Mouse (Mus musculus): ENCODE data around the gene Cacna1c. TPM values are rescaled to one million over a fixed set of nuclear protein-coding genes. Genes with fewer than 3 reads are reported as not detected.
A peak's percentile ranks its signal among the peaks of the same experiment; 100 is the strongest.

The Cacna1c gene
- polyA plus RNA-seq, 1 experiment from 2014 or later: 0.23 TPM

DNA sequence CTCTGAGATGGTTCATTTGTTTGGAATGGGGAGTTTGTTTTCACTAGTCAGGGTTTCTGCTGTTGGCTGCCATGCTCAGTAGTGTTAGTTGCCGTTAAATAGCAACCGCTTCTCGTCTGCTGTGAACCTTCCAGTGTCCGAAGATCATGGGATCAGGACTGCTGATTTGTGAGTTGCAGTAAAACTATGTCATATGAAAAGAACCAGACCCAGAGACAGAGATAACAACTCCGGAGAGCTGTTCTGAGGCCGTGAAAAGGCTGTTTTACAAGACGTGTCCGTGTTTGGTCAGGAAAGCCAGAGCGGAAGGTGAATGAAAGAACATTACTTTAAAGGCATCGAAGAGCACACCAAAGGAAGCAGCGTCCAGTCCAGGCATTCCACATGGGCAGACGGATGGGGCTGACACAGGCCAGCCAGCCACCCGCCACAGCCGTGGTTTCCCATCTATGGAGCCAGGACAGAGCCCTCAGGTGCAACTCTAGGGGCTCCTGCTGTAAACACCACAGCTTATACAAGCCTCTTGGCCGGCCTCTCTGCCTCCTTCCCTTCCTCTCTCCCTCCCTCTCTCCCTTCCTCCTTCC is 2.6 kb downstream of the Cacna1c start:
- 84% methylated on average over 15 of the region's 15 CpGs for WGBS (ENCODE audit: insufficient replicate concordance)
- no peak overlapping the region for H3K4me2 ChIP-seq (ENCODE audit: low read depth, low read length)
- TF ChIP-seq EP300 (IDR thresholded peaks at IDR 0.05; ENCODE audit: low read depth) (no peak), CTCF (IDR thresholded peaks at IDR 0.05; ENCODE audit: low read depth) (no peak)
- H3K4me3 ChIP-seq (ENCODE audit: low read depth, low read length): no peak overlapping the region
- H3K27ac ChIP-seq (ENCODE audit: low read depth): no peak overlapping the region
- no peak overlapping the region for H3K9ac ChIP-seq (replicated peaks)
- ATAC-seq: no peak
- peaks cover 9% of the 10 kb centered on the region; the same call in 1 of the 2 replicates for H3K36me3 ChIP-seq (replicated peaks; ENCODE audit: insufficient read depth, low read length)
- H3K4me1 ChIP-seq (ENCODE audit: insufficient read depth): peaks cover 5% of the 10 kb centered on the region
- DNase-seq: no peak
- H3K9me3 ChIP-seq (ENCODE audit: low read length): no peaks in the 10 kb centered on the region
- no peaks in the 10 kb centered on the region for H3K27me3 ChIP-seq (ENCODE audit: insufficient read depth, low read length)

DNA sequence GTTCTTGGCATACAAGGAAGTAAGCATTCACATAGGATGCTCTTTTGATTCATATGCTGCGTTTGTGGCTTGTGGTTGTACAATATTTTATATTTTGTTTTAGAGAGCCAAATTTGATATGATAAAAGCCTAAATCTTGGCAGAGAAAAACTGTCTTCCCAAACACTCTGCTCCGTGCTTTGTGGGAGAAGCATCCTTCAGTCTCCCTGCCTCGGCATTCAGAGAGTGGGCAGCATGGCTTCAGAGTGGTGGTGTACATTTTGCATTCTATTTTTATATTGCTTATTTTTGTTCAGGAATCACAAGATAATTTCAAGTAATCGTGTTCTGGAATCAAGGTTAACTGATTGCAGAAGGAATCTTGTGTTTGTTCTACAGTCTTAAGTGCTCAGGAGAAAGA is 4.7 kb downstream of the Cacna1c start:
- 78% methylated on average over 4 of the region's 4 CpGs for WGBS (ENCODE audit: insufficient replicate concordance)
- ATAC-seq: no peak
- H3K36me3 ChIP-seq (replicated peaks; ENCODE audit: insufficient read depth, low read length): peaks cover 10% of the 10 kb centered on the region; the same call in 1 of the 2 replicates
- no peaks in the 10 kb centered on the region for H3K9me3 ChIP-seq (ENCODE audit: low read length)
- H3K4me1 ChIP-seq (ENCODE audit: insufficient read depth): peaks cover 2% of the 10 kb centered on the region; the same call in 1 of the 2 replicates
- no peak overlapping the region for H3K4me3 ChIP-seq (ENCODE audit: low read depth, low read length)
- H3K4me2 ChIP-seq (ENCODE audit: low read depth, low read length): no peak overlapping the region
- no peaks in the 10 kb centered on the region for H3K27me3 ChIP-seq (ENCODE audit: insufficient read depth, low read length)
- no peak overlapping the region for H3K27ac ChIP-seq (ENCODE audit: low read depth)
- DNase-seq: no peak
- TF ChIP-seq EP300 (IDR thresholded peaks at IDR 0.05; ENCODE audit: low read depth) (no peak), CTCF (IDR thresholded peaks at IDR 0.05; ENCODE audit: low read depth) (no peak)
- H3K9ac ChIP-seq (replicated peaks): no peak overlapping the region

DNA sequence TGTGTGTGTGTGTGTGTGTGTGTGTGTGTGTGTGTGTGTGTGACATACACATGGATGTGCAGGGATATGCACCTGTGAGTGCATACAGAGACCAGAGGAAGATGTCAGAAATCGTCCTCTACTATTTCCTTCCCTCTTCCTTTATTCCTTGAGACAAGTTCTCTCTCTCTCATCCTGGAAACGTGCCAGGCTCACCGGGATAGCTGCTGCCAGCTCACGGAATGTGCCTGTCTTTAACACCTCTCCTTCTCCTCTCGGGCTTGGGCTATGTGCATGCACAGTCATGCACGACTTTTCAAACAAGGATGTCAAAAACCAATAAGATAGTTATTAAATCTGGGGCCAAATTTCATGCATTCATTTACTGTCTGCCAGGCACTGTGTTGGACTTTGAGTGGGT is 8.6 kb downstream of the Cacna1c start:
- ATAC-seq (no peak), DNase-seq (no peak)
- Histone ChIP-seq H3K9me3 (ENCODE audit: low read length) (no peaks in the 10 kb centered on the region), H3K4me3 (ENCODE audit: low read depth, low read length) (no peak overlapping the region), H3K4me2 (ENCODE audit: low read depth, low read length) (no peak overlapping the region), H3K36me3 (replicated peaks; ENCODE audit: insufficient read depth, low read length) (peaks cover 13% of the 10 kb centered on the region), H3K4me1 (ENCODE audit: insufficient read depth) (no peaks in the 10 kb centered on the region), H3K27ac (ENCODE audit: low read depth) (no peak overlapping the region), H3K9ac (replicated peaks) (no peak overlapping the region), H3K27me3 (ENCODE audit: insufficient read depth, low read length) (no peaks in the 10 kb centered on the region)
- 82% methylated on average over 6 of the region's 6 CpGs for WGBS (ENCODE audit: insufficient replicate concordance)
- TF ChIP-seq CTCF (IDR thresholded peaks at IDR 0.05; ENCODE audit: low read depth) (no peak), EP300 (IDR thresholded peaks at IDR 0.05; ENCODE audit: low read depth) (no peak)

DNA sequence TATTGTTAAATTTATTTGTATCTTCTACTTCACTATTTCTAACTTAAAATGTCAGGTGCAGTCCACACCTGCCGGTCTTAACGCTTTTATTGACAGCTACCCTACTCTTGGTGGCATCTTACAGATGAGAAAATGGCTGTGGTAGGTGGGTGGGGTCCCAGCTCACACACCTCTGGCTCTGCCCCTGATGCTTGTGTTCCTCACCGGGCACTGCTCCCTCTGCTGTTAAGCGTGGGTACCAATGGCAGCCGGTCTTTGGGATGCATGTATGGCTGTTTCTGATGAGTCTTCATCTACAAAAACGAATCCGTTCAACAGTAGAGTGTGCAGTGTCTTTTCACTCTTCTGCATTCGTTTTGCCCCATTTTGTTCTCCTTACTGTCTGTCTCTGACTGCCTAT is 9.6 kb downstream of the Cacna1c start:
- peaks cover 11% of the 10 kb centered on the region for H3K36me3 ChIP-seq (replicated peaks; ENCODE audit: insufficient read depth, low read length)
- TF ChIP-seq CTCF (IDR thresholded peaks at IDR 0.05; ENCODE audit: low read depth): peak; percentile 44
- TF ChIP-seq EP300 (IDR thresholded peaks at IDR 0.05; ENCODE audit: low read depth): no peak
- no peaks in the 10 kb centered on the region for H3K9me3 ChIP-seq (ENCODE audit: low read length)
- DNase-seq (no peak), ATAC-seq (no peak)
- H3K4me2 ChIP-seq (ENCODE audit: low read depth, low read length): no peak overlapping the region
- no peak overlapping the region for H3K4me3 ChIP-seq (ENCODE audit: low read depth, low read length)
- 62% methylated on average over 8 of the region's 8 CpGs for WGBS (ENCODE audit: insufficient replicate concordance)
- no peaks in the 10 kb centered on the region for H3K27me3 ChIP-seq (ENCODE audit: insufficient read depth, low read length)
- H3K4me1 ChIP-seq (ENCODE audit: insufficient read depth): no peaks in the 10 kb centered on the region
- H3K9ac ChIP-seq (replicated peaks): no peak overlapping the region
- H3K27ac ChIP-seq (ENCODE audit: low read depth): no peak overlapping the region

DNA sequence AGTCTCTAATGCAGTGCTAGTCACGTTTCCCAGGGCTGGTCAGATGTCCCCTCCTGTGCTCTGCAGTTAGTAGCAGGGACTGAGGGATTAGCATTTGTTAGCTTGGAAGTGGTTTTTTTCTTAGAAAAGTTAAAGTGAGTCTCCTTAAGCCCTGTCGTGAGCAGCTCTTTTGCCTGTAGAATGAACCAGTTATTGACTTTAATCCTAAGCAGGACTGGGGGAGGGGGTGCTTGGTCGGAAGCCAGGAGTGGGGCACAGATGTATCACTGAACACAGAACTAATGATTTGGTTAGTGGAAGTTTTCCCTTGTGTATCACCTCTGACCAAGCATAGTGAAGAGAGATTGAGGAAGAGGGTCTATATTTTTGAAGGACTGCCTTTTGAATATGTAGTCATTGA is 12.4 kb downstream of the Cacna1c start:
- ATAC-seq (no peak), DNase-seq (no peak)
- Histone ChIP-seq H3K9ac (replicated peaks) (no peak overlapping the region), H3K4me2 (ENCODE audit: low read depth, low read length) (no peak overlapping the region), H3K36me3 (replicated peaks; ENCODE audit: insufficient read depth, low read length) (peaks cover 7% of the 10 kb centered on the region), H3K4me3 (ENCODE audit: low read depth, low read length) (no peak overlapping the region), H3K27ac (ENCODE audit: low read depth) (no peak overlapping the region), H3K4me1 (ENCODE audit: insufficient read depth) (no peaks in the 10 kb centered on the region), H3K9me3 (ENCODE audit: low read length) (no peaks in the 10 kb centered on the region), H3K27me3 (ENCODE audit: insufficient read depth, low read length) (no peaks in the 10 kb centered on the region)
- 68% methylated on average over 3 of the region's 3 CpGs for WGBS (ENCODE audit: insufficient replicate concordance)
- no peak for TF ChIP-seq EP300 (IDR thresholded peaks at IDR 0.05; ENCODE audit: low read depth)
- no peak for TF ChIP-seq CTCF (IDR thresholded peaks at IDR 0.05; ENCODE audit: low read depth)

DNA sequence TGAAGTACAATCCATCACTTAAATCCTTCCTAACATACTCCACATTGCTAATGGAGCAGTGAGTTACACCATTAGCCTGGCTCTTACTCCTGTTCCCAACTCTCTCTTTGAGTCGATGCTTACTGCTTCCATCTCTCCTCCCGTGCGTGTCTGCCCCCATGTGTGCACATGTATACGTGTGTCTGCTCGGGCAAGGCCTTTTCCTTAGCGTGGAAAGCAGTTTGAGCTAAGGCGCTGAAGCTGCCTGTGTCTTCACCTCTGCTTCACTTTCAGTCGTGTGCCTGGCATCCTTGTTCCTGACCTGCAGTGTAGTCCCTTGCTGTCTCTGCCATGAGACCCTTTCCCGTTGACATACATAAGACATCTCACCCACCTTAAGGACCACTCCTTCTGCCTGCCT is 14.0 kb downstream of the Cacna1c start:
- no peaks in the 10 kb centered on the region for H3K27me3 ChIP-seq (ENCODE audit: insufficient read depth, low read length)

More for the DNA sequence above, 14.0 kb downstream of the Cacna1c start:
- TF ChIP-seq EP300 (IDR thresholded peaks at IDR 0.05; ENCODE audit: low read depth): no peak
- TF ChIP-seq CTCF (IDR thresholded peaks at IDR 0.05; ENCODE audit: low read depth): no peak
- 85% methylated on average over 9 of the region's 9 CpGs for WGBS (ENCODE audit: insufficient replicate concordance)
- DNase-seq (no peak), ATAC-seq (no peak)
- peaks cover 5% of the 10 kb centered on the region; the same call in 1 of the 2 replicates for H3K36me3 ChIP-seq (replicated peaks; ENCODE audit: insufficient read depth, low read length)
- no peak overlapping the region for H3K4me3 ChIP-seq (ENCODE audit: low read depth, low read length)
- no peaks in the 10 kb centered on the region for H3K9me3 ChIP-seq (ENCODE audit: low read length)
- H3K4me2 ChIP-seq (ENCODE audit: low read depth, low read length): no peak overlapping the region
- H3K9ac ChIP-seq (replicated peaks): no peak overlapping the region
- H3K27ac ChIP-seq (ENCODE audit: low read depth): no peak overlapping the region
- H3K4me1 ChIP-seq (ENCODE audit: insufficient read depth): no peaks in the 10 kb centered on the region

All from liver, postnatal 0 days (tissue).